Mouse (Mus musculus) brain, embryonic 18.5 days (tissue): ENCODE data around the gene Agtr1b.

Source experiments
- DNase-seq: peaks from one replicate; pipeline ENCODE4 v3.0.0-alpha.2; 2012; ENCODE audit warnings: low read depth, low spot score

The Agtr1b gene

GRCm38 (mm10) chr3:20366558-20367522, at the start of gene Agtr1b:
Gene Agtr1b, minus strand, starts transcription at chr3:20367177.
- peak; percentile 18 for DNase-seq

- DNase-seq: no peak
These were observed 13.4 kb downstream of the Agtr1b start for GRCm38 (mm10) chr3:20353598-20353997.

- DNase-seq: no peak
These were observed 18.8 kb downstream of the Agtr1b start for GRCm38 (mm10) chr3:20348206-20348605.

- no peak for DNase-seq
These were observed 26.6 kb downstream of the Agtr1b start for GRCm38 (mm10) chr3:20340402-20340801.

GRCm38 (mm10) chr3:20334681-20335080, 32.3 kb downstream of the Agtr1b start:
- DNase-seq: no peak

GRCm38 (mm10) chr3:20317233-20317632, 49.7 kb downstream of the Agtr1b start:
- DNase-seq: no peak

- no peak for DNase-seq
These were observed 57.8 kb downstream of the Agtr1b start for GRCm38 (mm10) chr3:20309142-20309541.

- DNase-seq: no peak
These were observed 59.7 kb downstream of the Agtr1b start for GRCm38 (mm10) chr3:20307256-20307655.

- DNase-seq: no peak
These were observed 62.1 kb downstream of the Agtr1b start for GRCm38 (mm10) chr3:20304758-20305352.

GRCm38 (mm10) chr3:20295546-20295945, 71.4 kb downstream of the Agtr1b start:
- no peak for DNase-seq

- DNase-seq: no peak
These were observed 72.2 kb downstream of the Agtr1b start for GRCm38 (mm10) chr3:20294542-20295348.

- DNase-seq: no peak
These were observed 75.6 kb downstream of the Agtr1b start for GRCm38 (mm10) chr3:20291370-20291769.

GRCm38 (mm10) chr3:20288761-20289160, 78.2 kb downstream of the Agtr1b start:
- no peak for DNase-seq

- no peak for DNase-seq
These were observed 85.2 kb downstream of the Agtr1b start for GRCm38 (mm10) chr3:20281796-20282195.

- no peak for DNase-seq
These were observed 91.3 kb downstream of the Agtr1b start, which contains the start of gene Cpb1 for GRCm38 (mm10) chr3:20275633-20276032. Gene Cpb1, minus strand, starts transcription at chr3:20275733.
